Mouse (Mus musculus): ENCODE data around the gene Gm3285. TPM values are rescaled to one million over a fixed set of nuclear protein-coding genes. Genes with fewer than 3 reads are reported as not detected.
A peak's percentile ranks its signal among the peaks of the same experiment; 100 is the strongest.

Gm3285 gene
- total RNA-seq, 2 experiments from 2014 or later = not detected

DNA sequence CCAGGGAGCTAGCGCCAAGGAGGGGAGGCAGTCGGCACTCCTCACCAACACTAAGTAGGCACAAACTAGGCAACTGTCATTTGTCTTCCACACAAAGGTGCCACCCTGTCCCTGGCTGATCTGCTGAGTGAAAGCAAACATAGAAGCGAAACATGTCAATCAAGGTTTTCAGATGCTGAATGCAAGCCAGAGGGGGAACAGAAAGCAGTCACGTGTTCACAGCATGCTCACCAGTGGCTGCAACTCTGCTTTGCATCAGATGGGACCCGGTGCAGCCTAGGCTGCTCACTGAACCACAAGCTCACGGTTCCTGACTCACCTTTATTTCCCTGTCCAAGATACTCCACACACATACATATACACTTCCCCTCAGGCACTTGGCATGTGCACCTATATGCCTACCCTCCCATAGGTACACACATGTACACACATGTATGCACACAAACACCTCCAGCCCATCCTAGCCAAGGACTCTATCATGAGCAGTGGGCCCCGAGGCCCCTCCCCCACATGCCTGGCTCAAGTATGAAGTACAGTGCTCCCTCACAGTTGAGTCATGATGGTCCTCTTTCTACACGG is 29.3 kb downstream of the Gm3285 start:
- DNase-seq (ENCODE audit: low spot score in 2 of 2) = no peak
- intact Hi-C loops (cut with DNase I) = no loop called here

DNA sequence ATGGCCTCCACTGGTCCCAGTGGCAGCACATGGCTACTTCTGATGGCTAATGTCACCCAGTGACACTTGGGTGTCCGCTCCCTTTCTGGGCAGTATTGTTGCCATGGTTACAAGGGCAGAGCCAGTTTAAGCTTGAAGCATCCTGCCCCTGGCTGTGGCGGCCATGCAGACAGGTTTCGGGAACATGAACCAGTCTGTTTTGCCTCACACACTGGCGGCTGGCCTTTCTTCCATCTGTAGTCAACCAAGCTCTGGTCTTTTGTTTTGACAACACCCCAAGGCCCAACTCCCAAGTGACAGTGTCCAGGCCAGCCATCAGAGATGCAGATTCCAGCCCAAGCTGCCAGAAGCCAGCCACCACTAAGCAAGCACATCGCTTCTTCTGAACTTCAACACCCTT is 33.8 kb downstream of the Gm3285 start:
- intact Hi-C loops (cut with DNase I) = no loop called here
- no peak for DNase-seq (ENCODE audit: low spot score in 2 of 2)

DNA sequence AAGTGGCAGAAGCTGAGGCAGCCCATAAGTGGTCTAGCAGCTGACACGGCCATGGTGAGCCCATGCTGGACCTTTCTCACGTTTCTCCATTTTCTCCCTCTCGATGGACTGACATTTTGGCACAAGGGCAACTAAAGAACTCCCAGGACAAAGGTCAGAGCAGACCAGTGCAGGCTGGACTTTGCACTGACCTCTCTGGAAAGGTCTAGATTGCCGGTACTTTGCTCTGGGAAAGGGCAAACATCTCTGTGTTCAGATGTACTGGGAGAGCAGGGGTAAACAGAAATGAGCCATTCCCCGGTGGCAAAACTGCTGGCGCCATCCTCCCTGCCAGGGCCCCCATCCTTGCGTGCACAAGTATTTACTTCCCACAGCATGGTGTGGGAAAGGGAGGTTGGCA is 38.4 kb downstream of the Gm3285 start:
- intact Hi-C loops (cut with DNase I) = no loop called here
- DNase-seq (ENCODE audit: low spot score in 2 of 2) = no peak

DNA sequence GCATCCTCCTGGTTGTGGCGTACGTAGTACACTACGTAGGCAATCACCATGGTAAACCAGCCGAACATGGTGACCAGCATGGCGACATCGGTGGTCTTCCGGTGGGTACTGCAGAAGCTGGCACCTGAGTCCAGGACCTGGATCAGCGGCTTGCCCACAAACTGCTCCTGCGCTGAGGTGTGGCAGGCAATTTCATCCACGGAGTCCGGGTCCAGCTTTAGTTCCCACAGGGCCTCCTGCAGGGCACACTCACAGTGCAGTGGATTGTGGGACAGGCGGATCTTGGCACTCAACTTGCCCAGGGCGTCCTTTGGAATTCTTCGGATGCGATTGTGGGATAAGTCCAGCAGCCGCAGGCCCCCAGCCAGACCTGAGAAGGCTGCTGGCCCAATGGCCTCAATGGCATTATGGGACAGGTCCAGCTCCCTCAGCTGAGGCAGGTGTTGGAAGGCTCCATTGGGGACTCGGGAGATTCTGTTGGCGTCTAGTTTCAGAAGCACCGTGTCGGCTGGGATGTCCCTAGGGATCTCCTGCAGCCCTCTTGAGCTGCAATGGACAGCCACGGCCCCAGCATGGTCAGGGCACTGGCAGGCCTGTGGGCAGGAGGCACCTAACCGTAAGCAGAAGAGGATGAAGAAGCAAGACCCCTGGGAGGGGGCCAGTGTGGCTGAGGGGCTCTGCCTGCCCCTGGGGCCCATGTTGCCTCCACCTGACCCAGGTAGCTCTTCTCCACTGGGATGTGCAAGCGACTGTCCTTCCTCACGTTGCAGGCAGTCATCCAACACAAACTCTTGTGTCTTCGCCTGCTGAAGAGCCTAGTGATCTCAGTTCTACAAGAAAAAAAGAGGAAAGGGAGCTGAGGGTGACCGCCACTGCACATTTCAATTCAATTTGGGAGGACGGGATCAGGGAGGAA is 39.4 kb downstream of the Gm3285 start:
- no peak for DNase-seq (ENCODE audit: low spot score in 2 of 2)

DNA sequence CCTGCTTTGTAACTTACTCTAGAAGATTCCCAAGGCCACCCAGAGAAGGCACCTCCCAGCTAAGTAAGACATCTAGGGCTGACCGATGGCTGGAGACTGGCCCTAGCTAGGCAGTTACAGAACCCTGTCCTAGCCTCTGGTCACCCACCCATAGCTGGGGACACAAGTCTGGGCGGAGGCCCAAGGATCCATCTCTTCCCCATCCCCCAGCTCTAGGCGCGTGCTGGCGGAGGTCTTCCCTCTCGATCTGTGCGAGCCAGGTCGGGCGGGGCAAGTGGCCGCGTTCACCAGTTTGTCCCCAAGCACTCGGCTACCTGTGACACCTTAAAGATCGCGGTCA is 40.1 kb downstream of the Gm3285 start:
- intact Hi-C loops (cut with DNase I) = no loop called here
- DNase-seq (ENCODE audit: low spot score in 2 of 2) = no peak

More for the DNA sequence above, 39.4 kb downstream of the Gm3285 start:
- intact Hi-C loops (cut with DNase I) = no loop called here

DNA sequence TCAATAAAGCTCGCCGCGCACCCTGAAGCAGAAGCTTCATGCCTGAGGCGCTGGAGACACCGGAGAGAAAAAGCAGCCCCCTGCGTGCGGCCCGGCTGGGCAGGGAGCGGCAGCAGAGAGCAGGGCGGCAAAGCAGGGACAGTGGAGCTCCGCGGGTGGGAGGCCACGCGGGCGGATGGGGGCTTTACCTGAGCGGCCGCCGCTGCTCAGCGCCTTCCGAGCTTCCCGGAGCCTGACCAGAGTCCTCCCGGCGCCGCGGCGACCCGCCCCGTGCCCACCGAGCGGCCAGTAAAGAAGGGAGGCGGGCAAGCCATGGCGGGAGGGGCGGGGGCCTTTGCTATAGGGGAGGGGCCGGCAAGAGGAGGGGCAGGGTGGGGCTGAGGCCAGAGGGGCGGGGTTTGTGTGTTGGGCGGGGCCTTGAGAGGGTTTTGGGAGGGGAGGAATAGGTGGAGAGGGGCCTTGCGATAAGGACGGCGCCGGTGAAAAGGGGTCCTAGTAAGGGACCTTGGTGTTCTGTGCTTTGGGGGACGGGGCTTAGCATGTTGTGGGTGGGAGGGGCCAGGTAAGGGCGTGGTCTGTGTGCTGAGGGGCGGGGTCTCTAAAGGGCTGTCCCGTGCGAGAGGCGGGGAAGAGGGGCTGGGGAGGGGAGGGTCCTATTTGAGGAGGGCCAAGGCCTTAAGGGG is 40.6 kb downstream of the Gm3285 start, which contains the start of gene Lrrc3:
TSS of gene Lrrc3 (minus strand) at position 326 of the 683 bp plus-strand sequence.
- intact Hi-C loops (cut with DNase I) = no loop called here
- DNase-seq (ENCODE audit: low spot score in 2 of 2) = peak; percentile 69 to 73

DNA sequence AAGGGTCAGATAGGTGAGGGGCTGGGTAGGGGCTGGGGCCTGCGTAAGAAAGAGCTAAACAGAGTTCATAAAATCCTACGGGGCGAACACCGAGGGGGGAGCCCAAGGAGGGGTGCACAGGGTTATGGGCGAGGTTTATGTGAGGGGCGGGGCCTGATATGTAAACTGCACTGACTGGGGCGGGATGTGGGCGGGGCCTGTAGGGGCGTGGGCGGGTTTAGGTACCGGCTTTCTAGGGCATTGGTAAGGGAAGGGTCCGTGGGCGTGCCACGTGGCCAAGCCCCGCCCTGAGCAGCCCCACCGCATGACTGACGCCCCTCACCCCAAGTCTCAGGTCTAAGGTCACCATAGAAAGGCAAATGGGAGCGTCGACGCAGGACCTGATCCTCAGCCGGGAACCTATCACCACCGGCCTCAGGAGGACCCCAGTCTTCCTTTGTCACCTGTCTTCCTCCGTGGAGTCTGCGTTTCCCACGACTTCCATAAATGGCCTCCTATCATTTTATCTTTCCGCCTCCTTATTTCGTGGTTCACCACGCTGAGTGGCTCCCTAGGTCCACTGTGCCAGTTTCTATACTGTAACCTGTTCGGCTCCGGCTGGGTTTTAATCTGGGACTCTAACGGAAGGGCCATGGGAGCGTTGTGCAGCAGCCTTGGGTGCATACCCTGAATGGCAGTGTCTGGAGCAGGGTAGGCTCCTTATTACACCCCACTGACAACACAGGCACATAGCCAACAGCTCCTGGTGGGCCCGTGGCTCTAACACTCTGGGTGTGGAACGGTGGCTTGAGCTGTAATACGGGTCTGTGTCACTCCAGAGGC is 41.3 kb downstream of the Gm3285 start:
- peak; percentile 68 to 76 for DNase-seq (ENCODE audit: low spot score in 2 of 2)
- intact Hi-C loops (cut with DNase I) = no loop called here

Other genes with a start within 250 kb of the Gm3285 start
- gene Ube2g2, start 239.7 kb upstream of the Gm3285 start, total RNA-seq (2021) = 10 to 100 TPM; 46.2 to 46.4 TPM
- gene Tspear, start 175.4 kb upstream of the Gm3285 start, total RNA-seq (2021) = under 1 TPM in 1 of 2 experiments, not detected in 1; 0.25 TPM
- not detected for gene Gm19402, start 171.2 kb upstream of the Gm3285 start, total RNA-seq (2021)
- gene Gm9508, start 164.7 kb upstream of the Gm3285 start, total RNA-seq (2021) = not detected
- not detected for gene Gm10272, start 155.3 kb upstream of the Gm3285 start, total RNA-seq (2021)
- not detected for gene Gm10024, start 150.5 kb upstream of the Gm3285 start, total RNA-seq (2021)
- not detected for gene Gm10142, start 146.2 kb upstream of the Gm3285 start, total RNA-seq (2021)
- not detected for gene Krtap12-1, start 141.4 kb upstream of the Gm3285 start, total RNA-seq (2021)
- gene Gm10100, start 135.5 kb upstream of the Gm3285 start, total RNA-seq (2021) = not detected
- gene Gm18596, start 119.3 kb upstream of the Gm3285 start, total RNA-seq (2021) = not detected
- gene Gm9736, start 110.6 kb upstream of the Gm3285 start, total RNA-seq (2021) = not detected
- not detected for gene Gm3233, start 102.3 kb upstream of the Gm3285 start, total RNA-seq (2021)
- gene Gm3238, start 90.7 kb upstream of the Gm3285 start, total RNA-seq (2021) = not detected
- not detected for gene Gm7138, start 85.0 kb upstream of the Gm3285 start, total RNA-seq (2021)
- gene Gm3250, start 79.4 kb upstream of the Gm3285 start, total RNA-seq (2021) = not detected
- gene Gm7137, start 73.8 kb upstream of the Gm3285 start, total RNA-seq (2021) = not detected
- not detected for gene Gm9639, start 66.9 kb upstream of the Gm3285 start, total RNA-seq (2021)
- gene Gm19668, start 62.8 kb upstream of the Gm3285 start, total RNA-seq (2021) = not detected
- gene Gm9507, start 50.1 kb upstream of the Gm3285 start, total RNA-seq (2021) = not detected
- gene Gm2696, start 47.3 kb upstream of the Gm3285 start, total RNA-seq (2021) = not detected
- not detected for gene Krtap10-4, start 34.9 kb upstream of the Gm3285 start, total RNA-seq (2021)
- not detected for gene Krtap10-10, start 26.0 kb upstream of the Gm3285 start, total RNA-seq (2021)
- gene Gm36176, start 15.2 kb upstream of the Gm3285 start, total RNA-seq (2021) = not detected
- gene Gm10318, start 9.1 kb upstream of the Gm3285 start, total RNA-seq (2021) = not detected
- 10 to 100 TPM; 11.7 to 12.6 TPM for gene Lrrc3, start 40.6 kb downstream of the Gm3285 start, total RNA-seq (2021)
- gene Trpm2, start 108.6 kb downstream of the Gm3285 start, total RNA-seq (2021) = 10 to 100 TPM; 40.4 to 44.2 TPM
- gene 1810043G02Rik, start 116.5 kb downstream of the Gm3285 start, total RNA-seq (2021) = 10 to 100 TPM; 32.7 to 38.1 TPM
- gene Pfkl, start 148.1 kb downstream of the Gm3285 start, total RNA-seq (2021) = 100 to 1,000 TPM; 149 to 153 TPM
- gene Dnmt3l, start 180.0 kb downstream of the Gm3285 start, total RNA-seq (2021) = not detected
- gene Aire, start 181.6 kb downstream of the Gm3285 start, total RNA-seq (2021) = under 1 TPM in 1 of 2 experiments, not detected in 1; 0.25 TPM
- gene Icosl, start 207.3 kb downstream of the Gm3285 start, total RNA-seq (2021) = 1 to 10 TPM; 1.9 to 2.2 TPM

Data from left cerebral cortex, postnatal 36 days (tissue).